Mouse (Mus musculus) megakaryocyte, embryonic 14.5 days (primary cell): ENCODE measurements around the gene Fam78b.

Experiments used
- FLI1 ChIP-seq: IDR thresholded peaks from 2 replicates; pipeline ENCODE4 v1.6.1; 2012; ENCODE audit warnings: low read length, inconsistent platforms, mixed read lengths
- GATA1 ChIP-seq: IDR thresholded peaks from 3 replicates; pipeline ENCODE4 v1.6.1; 2012; ENCODE audit warnings: mixed read lengths, low read length, inconsistent platforms, borderline replicate concordance

- TF ChIP-seq GATA1: no peak
- no peak for TF ChIP-seq FLI1
Observed at GRCm38 (mm10) chr1:167032046-167032648, 30.9 kb downstream of the Fam78b start.
